Mouse (Mus musculus) large intestine, adult 2 months (tissue): ENCODE results near the gene Ank3. TPM values are rescaled to one million over a fixed set of nuclear protein-coding genes. Genes with fewer than 3 reads are reported as not detected.

ENCODE experiments used
- DNase-seq: peaks from one replicate; pipeline ENCODE4 v3.0.0-alpha.2; 2012; ENCODE audit warnings: low read depth, low spot score
- WGBS: fragments of 180-500 bp; shearing (Covaris S2); methylation state at CpG from one replicate; pipeline ENCODE4 v1.1.7; 2018; 5-methylcytosine and 5-hydroxymethylcytosine counted together
- polyA plus RNA-seq: library from polyadenylated mRNA; depleted of rRNA; stranded (reverse); fragments of >200 nt; gene quantifications from 2 replicates; pipeline ENCODE4 v1.2.3, GENCODE M21; 2012

Gene Ank3
- polyA plus RNA-seq, 1 experiment = 5.1 TPM

DNA sequence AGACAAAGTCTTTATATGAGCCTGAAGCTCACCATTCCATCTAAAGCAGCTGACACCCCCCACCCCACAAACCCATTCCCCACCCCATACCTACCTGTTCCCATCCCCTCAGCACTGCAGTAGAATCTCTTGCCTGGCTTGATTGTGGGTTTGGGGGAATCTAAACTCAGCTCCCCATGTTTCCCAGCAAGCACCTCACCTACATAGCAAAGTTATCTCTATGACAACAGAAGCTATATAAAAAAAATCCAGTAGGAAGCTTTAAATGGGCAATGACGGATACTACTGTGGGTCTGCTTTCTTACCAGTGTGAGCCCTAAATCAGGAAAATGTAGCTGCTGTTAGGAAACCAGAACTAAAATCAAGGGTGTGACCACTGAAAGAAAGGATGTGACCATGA is 161.7 kb downstream of the Ank3 start:
- WGBS = 79% methylated on average over 1 of the region's 1 CpGs
- no peak for DNase-seq

DNA sequence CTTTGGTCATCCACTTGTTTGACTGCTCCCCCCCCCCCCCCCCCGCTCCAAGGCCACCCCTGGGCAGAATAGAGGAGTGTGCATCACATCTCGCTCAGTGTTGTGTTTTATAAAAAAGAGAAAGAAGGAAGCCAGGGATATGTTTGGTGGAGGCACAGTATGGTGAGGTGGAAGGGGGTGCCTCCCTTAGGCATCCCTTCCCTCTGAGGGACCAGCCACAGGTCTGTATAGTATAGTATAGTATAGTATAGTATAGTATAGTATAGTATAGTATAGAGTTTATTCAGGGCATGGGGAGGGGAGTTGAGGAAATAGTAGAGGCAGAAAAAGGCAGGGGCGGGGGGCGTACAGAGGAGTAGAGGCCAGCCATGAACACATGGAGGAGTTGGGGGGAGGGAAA is 164.4 kb downstream of the Ank3 start:
- no peak for DNase-seq
- 86% methylated on average over 4 of the region's 4 CpGs for WGBS

DNA sequence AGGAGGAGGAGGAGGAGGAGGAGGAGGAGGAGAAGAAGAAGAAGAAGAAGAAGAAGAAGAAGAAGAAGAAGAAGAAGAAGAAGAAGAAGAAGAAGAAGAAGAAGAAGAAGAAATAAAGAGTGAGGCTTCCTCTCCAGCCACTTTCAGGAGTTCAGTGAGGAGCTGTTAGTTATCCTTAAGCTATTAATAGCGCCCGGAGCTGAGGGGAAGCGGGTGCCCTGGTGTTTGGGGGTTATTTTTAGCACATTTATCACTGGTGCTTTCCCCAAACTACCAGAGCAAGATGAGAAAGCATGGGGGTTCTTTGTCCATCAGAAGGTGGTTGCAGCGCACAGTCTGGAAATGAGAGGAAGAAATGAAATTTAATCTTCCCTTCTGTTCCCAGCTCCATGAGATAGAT is 166.5 kb downstream of the Ank3 start:
- no peak for DNase-seq
- 68% methylated on average over 4 of the region's 4 CpGs for WGBS

DNA sequence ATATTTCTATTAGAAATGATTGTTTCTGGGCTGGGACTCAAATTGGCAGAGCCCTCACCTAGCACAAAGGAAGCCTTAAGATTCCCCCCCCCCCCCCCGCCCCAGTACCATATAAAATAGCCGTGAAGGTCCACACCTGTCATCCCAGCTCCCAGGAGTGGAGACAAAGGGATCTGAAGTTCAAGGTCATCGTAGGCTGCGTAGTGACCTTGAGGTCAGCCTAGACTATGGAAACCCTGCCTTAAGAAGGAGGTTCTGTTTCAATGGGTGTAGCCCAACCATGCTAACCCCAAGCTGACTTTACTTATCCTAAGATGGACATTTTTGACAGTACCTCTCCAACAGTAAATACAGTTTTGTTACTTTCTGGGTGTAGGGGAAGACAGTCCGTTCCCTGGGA is 170.4 kb downstream of the Ank3 start:
- no peak for DNase-seq

DNA sequence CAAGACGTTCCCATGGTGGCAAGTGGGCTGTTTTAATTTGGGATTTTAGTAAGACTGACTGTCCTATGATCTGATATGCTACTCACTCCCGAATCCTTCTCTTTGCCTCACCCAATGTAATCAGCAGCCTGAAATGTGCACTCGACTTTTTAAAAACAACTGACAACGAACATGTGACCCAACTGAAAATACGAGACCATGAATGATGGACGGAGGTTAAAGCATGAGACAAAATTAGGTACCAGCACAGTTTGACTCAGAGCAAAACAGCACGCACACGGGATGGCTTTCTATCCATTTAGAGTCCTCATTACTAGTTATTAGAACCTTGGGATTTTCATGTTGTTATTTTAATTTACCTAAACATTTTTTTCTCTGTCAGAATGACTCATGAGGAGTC is 171.2 kb downstream of the Ank3 start:
- whole genome bisulfite sequencing = 67% methylated on average over 8 of the region's 8 CpGs
- DNase-seq = no peak

More for the DNA sequence above, 170.4 kb downstream of the Ank3 start:
- WGBS = 73% methylated on average over 5 of the region's 5 CpGs

DNA sequence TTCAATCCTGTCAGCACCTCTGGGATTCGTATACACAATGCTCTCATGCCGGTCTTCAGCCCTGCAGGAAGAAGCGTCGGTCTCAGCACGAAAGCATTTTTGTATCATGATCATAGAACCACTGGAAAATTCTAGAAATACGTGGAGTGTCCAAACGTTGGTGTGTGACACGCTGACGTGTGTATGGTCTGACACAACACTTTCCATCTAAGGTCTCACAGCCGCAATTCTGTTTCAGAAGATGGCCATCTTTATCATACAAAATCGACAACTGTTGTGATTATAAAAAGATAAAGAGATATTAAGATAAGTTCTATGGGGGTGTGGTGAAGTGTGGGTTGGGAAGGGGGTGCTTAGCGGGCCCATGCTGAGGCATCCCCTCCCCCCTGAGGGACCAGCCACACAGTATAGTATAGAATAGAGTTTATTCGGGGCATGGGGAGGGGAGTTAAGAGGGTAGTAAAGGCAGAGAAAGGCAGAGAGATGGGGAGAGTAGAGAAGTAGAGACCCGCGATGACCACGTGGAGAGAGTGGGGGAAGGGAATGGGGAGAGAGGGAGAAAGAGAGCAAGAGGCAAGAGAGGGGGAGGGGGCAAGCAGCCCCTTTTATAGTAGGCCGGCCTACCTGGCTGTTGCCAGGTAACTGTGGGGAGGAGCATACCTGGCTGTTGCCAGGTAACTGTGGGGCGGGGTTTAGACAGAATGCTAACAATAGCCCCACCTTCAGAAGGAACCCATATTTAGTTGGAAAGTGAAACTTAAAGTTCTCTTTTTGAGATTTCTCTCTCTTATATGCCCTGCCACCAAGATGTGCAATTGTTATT is 172.1 kb downstream of the Ank3 start:
- WGBS = 33% methylated on average over 18 of the region's 18 CpGs
- DNase-seq = peak; percentile 37

DNA sequence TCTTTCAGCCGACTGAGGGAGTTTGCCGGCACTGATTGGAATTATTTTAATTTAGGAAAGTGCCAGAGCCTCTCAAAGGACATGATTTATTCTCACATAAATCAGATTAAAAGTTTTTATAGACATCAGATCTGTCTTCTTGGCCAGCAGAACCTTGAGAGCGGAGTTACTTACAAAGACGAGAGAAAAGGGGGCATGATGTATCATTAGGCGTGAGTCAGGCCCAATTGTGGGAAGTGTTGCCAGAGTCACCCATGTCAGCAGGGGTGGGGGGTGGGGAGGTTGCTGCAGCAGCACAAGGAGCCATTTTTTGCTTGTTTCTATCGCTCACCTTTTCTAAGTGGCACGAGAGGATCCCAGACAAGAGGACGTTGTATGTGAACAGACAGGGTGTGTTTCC is 172.8 kb downstream of the Ank3 start:
- DNase-seq = no peak

DNA sequence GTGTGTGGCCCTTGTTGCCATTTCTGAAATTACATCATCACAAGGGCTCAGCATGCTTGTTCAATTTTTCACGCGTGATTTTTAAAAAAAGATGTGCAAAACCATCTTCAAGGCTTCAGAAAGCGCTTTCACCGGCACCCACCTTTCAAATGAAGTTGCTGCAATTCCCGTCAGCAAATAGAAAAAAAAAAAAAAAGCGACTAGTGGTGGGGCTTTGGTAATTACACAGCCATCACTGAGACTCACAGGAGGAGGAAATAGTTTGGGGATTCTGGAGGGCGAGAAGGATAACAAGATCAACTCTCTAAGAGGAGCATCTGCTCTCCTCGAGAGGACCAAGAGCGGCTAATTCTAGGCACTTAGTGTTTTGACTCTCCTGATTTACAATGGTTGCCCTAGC is 173.4 kb downstream of the Ank3 start:
- 4% methylated on average over 9 of the region's 9 CpGs for WGBS
- no peak for DNase-seq

More for the DNA sequence above, 172.8 kb downstream of the Ank3 start:
- WGBS = 2% methylated on average over 8 of the region's 8 CpGs

DNA sequence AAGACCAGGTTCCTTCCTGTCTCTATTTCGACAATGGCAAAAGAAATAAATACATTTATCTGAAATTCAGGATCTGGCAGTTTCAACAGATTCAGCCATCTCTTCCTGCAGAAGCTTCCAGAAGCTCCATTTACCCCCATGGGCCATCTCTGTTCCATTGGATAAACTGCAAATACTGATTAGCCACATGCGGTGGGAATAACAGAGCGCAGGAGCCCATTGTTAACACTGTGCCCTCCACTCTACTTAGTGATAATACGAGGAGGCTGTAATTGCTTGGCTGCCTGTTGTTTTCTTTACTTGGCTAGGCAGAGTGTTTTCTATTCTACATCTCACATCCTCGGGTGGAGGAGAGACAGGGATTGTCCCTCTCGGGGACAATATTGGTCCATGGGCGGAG is 174.5 kb downstream of the Ank3 start:
- WGBS = 72% methylated on average over 7 of the region's 7 CpGs

DNA sequence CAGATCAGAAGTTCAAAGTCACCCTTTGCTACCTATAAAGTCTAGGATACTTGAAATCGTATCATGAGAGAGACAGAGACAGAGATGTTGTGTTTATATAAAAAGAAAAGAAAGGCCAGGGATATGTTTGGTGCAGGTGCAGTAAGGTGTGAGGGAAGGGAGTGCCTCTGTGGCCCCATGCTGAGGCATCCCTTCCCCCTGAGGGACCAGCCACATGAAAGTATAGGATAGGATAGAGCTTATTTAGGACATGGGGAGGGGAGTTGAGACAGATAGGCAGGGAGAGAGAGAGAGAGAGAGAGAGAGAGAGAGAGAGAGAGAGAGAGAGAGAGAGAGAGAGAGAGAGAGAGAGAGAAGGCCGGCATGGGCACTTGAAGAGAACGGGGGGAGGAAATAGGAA is 175.2 kb downstream of the Ank3 start:
- no peak for DNase-seq
- WGBS = 11% methylated on average over 3 of the region's 3 CpGs

More for the DNA sequence above, 174.5 kb downstream of the Ank3 start:
- DNase-seq = no peak

DNA sequence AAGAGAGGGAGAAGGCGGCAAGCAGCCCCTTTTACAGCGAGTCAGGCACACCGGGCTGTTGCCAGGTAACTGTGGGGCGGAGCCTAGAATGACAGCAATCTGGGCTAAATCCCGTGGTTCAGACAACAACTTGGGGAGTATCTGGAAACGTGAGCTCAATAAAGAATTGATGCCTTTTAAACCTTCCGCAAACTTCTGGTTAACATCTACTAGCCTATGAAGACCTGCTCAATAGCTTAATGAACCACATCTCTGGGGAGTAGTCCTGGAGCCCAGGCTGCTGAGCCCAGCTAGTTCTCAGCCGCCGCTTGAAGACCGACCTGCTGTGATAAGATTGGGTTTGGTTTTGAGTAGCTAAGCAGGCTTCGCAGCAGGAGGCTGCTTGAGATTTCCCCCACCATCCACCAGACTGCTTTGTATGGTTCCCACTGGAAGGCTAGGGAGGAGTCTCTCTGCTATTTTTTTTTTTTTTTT is 175.7 kb downstream of the Ank3 start:
- 24% methylated on average over 11 of the region's 11 CpGs for WGBS
- no peak for DNase-seq

DNA sequence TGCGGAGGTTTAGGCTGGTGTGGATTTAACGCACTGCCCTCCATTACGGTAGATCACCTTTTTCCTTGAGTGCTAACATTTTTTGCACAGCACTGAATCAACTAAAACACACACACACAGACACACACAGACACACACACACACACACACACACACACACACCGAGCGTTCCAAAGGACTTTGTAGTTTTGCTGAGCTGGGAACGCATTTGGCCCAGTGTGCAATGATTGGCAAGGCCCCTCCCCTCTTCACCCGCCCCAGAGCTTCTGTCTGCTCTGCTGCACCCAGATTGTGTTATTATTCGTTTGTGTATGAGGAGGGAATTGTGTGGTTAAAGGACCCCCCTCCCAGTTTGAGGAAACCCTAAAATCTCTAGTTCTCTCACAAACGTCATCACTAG is 176.3 kb downstream of the Ank3 start:
- no peak for DNase-seq

DNA sequence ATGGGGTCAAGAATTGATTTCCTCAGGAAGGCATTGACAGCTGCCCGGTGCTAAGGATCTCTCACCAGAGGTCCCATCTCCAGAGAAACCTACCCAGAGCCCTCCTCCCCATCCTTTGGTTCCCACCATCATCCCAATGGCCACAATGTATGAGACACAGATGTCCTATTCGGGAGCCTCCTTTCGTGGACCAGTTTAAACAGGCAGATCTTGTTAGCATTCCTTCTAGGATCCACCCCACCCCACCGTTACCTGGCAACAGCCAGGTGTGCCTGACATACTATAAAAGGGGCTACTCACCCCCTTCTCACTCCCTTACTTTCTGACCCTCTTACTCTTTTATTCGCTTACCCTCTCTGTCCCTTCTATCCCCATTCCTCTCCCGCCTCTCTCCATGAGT is 176.9 kb downstream of the Ank3 start:
- no peak for DNase-seq
- WGBS = 63% methylated on average over 6 of the region's 6 CpGs

More for the DNA sequence above, 176.3 kb downstream of the Ank3 start:
- WGBS = 58% methylated on average over 9 of the region's 9 CpGs

DNA sequence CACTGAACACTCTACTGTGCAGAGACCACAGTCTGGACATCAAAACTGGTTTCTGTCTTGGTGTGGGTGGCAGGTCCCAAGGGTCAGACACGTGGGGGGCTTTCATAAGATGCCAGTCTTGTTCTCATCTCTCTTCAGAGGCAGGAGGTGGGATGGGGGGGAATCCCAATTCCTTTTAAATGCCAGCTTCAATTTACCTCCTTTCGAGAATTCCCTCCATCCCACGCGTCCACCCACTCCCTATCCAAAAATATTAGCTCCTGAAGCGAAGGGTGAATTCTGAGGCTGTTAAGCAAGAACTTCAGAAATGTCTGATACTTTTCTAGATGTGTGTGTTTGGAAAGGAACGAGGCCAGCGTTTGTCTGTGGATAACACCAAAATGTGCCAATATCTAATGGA is 177.7 kb downstream of the Ank3 start:
- 84% methylated on average over 7 of the region's 7 CpGs for WGBS
- no peak for DNase-seq

DNA sequence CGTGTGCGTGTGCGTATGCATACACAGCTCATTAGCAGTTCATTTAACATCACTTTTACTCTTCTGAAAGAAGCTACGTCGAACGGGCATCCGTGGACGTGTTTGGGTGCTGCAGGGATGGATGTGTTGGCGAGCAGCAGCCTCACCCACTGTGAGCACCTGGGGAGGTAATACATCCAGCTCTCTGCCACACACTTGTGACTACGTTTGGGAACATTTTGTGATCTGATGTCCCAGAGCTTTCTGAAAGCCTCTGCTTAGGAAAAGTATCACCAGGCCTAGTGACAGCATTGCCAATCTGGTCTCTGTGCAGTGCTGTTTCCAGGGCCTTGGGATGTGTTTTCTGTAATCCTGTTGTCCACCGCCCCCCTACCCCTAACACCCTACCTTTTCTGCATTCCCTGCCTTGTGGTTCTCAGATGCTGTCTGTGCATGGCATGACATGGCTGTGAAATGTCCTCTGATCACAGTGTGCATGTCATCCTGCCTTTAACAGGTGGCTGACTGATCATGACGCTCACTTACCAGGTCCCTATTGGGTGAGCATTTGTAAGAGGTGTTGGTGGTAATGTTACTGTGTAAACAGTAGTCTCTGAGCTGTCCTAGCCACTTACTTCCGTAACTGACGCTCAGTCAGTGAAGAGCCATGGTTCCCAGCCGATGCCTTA is 178.6 kb downstream of the Ank3 start:
- WGBS = 81% methylated on average over 15 of the region's 15 CpGs
- DNase-seq = no peak

DNA sequence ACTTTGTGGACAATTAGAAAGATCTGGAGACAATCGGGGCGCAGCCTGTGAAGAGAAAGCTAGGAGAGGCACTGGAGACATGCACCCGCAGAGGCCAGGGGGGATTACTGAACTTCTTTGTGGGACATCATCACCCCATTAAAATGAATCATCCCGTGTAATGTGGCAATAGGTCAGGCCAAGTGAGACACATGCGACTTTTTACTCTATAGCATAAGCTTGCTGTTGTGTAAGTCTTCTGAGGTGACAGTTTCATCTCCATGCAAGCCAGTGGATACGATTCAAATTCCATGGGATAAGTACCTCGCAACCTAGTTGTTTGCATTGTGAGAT is 179.1 kb downstream of the Ank3 start:
- 77% methylated on average over 7 of the region's 7 CpGs for WGBS

DNA sequence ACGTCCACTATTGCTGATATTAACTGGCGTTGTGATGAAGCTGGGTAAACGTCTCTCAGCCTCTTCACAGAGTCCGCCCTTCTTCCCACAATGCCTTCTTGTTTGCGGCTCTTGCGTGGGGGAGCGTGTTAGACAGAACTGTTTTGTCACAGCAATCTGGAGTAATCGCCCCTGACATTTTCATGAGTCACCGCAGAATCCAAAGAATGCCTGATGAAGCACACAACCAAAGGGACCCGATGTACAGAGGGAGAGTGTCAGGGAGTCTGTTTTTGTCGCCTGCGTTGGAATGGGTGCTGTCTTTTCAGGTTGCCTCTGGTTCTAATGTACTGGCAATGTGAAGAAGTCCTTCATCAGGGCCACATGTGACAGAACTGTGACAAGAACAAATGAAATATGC is 181.0 kb downstream of the Ank3 start:
- WGBS = 71% methylated on average over 12 of the region's 12 CpGs
- no peak for DNase-seq

More for the DNA sequence above, 179.1 kb downstream of the Ank3 start:
- no peak for DNase-seq

DNA sequence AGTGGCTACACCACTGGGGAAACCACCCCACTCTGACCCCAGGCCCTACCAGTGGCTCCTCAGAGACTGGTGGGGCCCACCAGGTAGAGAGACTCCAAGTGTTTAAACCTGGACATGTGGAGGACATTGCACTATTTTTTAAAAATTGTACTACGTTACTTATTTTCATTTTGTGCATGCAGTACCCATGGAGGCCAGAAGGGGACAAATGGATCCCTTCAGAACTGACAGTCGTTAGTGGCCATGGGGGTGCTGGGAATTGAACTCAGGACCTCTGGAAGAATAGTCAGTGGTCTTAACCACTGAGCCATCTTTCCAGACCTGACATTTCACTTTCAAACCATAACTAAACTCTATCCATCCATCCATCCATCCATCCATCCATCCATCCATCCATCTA is 183.0 kb downstream of the Ank3 start:
- WGBS = 92% methylated on average over 2 of the region's 2 CpGs

DNA sequence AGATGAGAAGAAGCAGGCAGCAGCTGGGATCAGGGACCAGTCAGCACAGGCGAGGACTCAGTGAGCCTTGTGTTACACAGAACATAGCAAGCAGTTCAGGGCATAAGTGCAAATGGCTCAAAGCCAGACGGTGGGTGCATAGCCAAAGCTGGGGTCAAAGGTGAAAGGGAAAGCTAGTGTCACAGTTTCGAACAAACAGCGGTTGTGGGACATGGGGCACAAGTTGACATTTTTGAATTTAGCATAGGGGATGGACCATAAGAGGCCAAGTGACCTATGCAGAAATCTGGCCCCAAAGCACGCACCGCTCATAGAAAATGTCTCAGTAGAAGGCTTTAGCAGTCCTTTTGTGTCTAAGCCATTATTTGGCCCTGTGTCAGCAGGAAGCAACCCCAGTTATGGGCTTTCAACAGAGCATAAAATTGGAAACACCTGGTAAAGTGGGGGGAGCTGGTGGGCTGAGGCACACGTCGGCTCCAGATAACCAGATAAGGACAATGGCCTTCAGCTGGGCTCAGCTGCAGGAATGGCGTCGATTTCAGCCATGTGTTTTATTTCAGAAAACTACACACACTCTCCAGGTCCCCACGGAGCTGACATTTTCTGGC is 185.4 kb downstream of the Ank3 start:
- no peak for DNase-seq

More for the DNA sequence above, 183.0 kb downstream of the Ank3 start:
- no peak for DNase-seq

DNA sequence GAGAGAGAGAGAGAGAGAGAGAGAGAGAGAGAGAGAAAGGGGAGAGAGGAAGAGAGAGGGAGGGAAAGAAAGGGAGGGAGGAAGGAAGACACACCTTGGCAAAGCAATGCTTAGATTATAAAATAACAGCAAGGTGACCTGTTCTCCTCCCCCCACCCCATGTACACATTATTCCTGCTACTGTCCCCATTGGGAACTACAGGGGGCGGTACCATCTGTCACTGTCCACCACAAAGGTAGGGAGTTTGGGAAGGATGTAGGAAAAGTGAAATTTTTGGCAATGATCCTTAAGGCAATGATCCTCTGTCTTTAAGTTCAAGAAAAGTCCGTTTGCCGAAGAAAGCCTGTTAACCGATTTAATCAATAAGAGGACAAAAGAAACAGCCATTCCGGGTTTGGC is 186.0 kb downstream of the Ank3 start:
- 90% methylated on average over 5 of the region's 5 CpGs for WGBS
- no peak for DNase-seq

More for the DNA sequence above, 185.4 kb downstream of the Ank3 start:
- 25% methylated on average over 11 of the region's 11 CpGs for WGBS

DNA sequence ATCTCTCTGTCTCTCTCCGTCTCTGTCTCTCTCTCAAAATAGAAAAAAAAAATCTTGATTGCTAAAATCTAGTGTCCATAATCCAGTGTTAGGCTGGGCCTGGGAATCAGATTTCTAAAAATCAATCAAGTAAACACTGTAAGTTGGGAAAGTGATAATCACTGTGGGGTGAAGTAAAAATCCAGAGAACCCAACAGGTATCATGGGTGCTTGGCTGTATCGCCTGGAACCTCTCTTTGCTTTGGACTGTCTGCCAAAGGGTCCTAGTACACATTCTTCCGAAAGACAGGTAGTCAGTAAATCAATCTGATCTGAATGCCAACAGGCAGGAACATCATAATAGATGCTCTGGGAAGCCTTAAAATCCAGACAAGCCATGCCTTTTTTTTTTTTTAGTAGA is 186.7 kb downstream of the Ank3 start:
- no peak for DNase-seq
- 91% methylated on average over 3 of the region's 3 CpGs for WGBS
